Mouse (Mus musculus) limb, embryonic 11.5 days (tissue): ENCODE data around the gene Vps11. TPM values are rescaled to one million over a fixed set of nuclear protein-coding genes. Genes with fewer than 3 reads are reported as not detected.
"Not testable (repeated sequence)": the region's sequence is repeated elsewhere in the genome, so short reads cannot be mapped to it uniquely, and the experiment has no call there.

ENCODE experiments used
- ATAC-seq: fragments of 200-750 bp; cut with Nextera tagmentation; 2 replicates; pipeline ENCODE4 v1.8.0; 2017; ENCODE audit warnings: low read depth; ENCODE audit not compliant: insufficient number of reproducible peaks, low FRiP score, low TSS enrichment
- DNase-seq: peaks from one replicate; pipeline ENCODE4 v3.0.0-alpha.2; 2015; ENCODE audit warnings: low spot score
- H3K27ac ChIP-seq: fragments of 300-500 bp; sonication (generic); replicated peaks from 2 replicates; pipeline ENCODE4 v1.5.1; 2014; ENCODE audit warnings: low read depth, mild to moderate bottlenecking, low read length
- H3K27me3 ChIP-seq: fragments of 300-500 bp; sonication (generic); 2 replicates; pipeline ENCODE4 v1.6.1; 2014; ENCODE audit warnings: mild to moderate bottlenecking, low read length, mixed read lengths; ENCODE audit not compliant: control insufficient read depth, insufficient read depth
- H3K36me3 ChIP-seq: fragments of 300-500 bp; sonication (generic); 2 replicates; pipeline ENCODE4 v1.6.1; 2014; ENCODE audit warnings: mild to moderate bottlenecking, low read length, moderate library complexity, mixed read lengths; ENCODE audit not compliant: control insufficient read depth, insufficient read depth
- H3K4me1 ChIP-seq: fragments of 300-500 bp; sonication (generic); 2 replicates; pipeline ENCODE4 v1.6.1; 2014; ENCODE audit warnings: low read length, mixed read lengths; ENCODE audit not compliant: control insufficient read depth, insufficient read depth
- H3K4me2 ChIP-seq: fragments of 300-500 bp; sonication (generic); 2 replicates; pipeline ENCODE4 v1.6.1; 2014; ENCODE audit warnings: low read depth, mild to moderate bottlenecking, moderate library complexity; ENCODE audit not compliant: severe bottlenecking
- H3K4me3 ChIP-seq: fragments of 300-500 bp; sonication (generic); 2 replicates; pipeline ENCODE4 v1.5.1; 2014; ENCODE audit warnings: low read depth, low read length
- H3K9ac ChIP-seq: fragments of 300-500 bp; sonication (generic); 2 replicates; pipeline ENCODE4 v1.6.1; 2014; ENCODE audit warnings: mild to moderate bottlenecking, low read length
- H3K9me3 ChIP-seq: fragments of 300-500 bp; sonication (generic); 2 replicates; pipeline ENCODE4 v1.6.1; 2016; ENCODE audit warnings: low read length; ENCODE audit not compliant: control insufficient read depth
- WGBS: fragments of 180-500 bp; shearing (Covaris S2); extraction: QIAGEN DNeasy Blood & Tissue Kit; methylation state at CpG from one replicate; pipeline ENCODE4 v1.1.7; 2014; 5-methylcytosine and 5-hydroxymethylcytosine counted together
- polyA plus RNA-seq: library from polyadenylated mRNA; unstranded; fragments of >200 nt; fragmentation: Nextera tagmentation; extraction: Ambion mirVana; gene quantifications from 2 replicates; pipeline ENCODE4 v1.2.1, GENCODE M21; 2014

The Vps11 gene
- polyA plus RNA-seq, 1 experiment from 2014 or later, result 26.4 TPM

DNA sequence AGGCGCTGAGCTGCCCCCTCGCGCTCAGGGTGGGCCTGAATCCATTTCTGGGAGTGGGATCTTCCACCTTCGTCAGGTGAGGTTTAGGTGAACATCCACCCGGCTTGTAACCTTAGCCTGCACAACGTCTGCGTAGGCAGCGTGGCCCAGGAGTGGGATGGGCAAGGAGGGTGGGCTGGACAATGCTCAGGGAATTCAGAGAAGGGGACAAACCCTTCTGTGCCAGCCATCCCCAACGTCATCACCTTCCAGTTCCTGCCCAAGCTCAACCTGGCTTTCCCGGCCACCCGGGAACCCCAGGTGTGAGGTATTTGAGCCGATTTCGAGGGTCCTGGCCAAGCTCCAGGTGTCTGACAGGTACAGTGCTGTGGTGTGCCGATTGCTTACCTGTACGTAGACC, 18.4 kb upstream of the Vps11 start:
- Histone ChIP-seq H3K4me1 (peaks cover 8% of the 10 kb centered on the region), H3K27me3 (no peaks in the 10 kb centered on the region), H3K27ac (peak overlapping the region; percentile 55), H3K36me3 (peaks cover 23% of the 10 kb centered on the region), H3K9me3 (no peaks in the 10 kb centered on the region), H3K9ac (peak overlapping the region; percentile 89), H3K4me3 (peak overlapping the region; percentile 71), H3K4me2 (peak overlapping the region; percentile 80)
- WGBS, result 9% methylated on average over 15 of the region's 15 CpGs
- 0 out of 2 replicates have a peak, but pooled peaks have one; percentile 24 for ATAC-seq
- no peak for DNase-seq

DNA sequence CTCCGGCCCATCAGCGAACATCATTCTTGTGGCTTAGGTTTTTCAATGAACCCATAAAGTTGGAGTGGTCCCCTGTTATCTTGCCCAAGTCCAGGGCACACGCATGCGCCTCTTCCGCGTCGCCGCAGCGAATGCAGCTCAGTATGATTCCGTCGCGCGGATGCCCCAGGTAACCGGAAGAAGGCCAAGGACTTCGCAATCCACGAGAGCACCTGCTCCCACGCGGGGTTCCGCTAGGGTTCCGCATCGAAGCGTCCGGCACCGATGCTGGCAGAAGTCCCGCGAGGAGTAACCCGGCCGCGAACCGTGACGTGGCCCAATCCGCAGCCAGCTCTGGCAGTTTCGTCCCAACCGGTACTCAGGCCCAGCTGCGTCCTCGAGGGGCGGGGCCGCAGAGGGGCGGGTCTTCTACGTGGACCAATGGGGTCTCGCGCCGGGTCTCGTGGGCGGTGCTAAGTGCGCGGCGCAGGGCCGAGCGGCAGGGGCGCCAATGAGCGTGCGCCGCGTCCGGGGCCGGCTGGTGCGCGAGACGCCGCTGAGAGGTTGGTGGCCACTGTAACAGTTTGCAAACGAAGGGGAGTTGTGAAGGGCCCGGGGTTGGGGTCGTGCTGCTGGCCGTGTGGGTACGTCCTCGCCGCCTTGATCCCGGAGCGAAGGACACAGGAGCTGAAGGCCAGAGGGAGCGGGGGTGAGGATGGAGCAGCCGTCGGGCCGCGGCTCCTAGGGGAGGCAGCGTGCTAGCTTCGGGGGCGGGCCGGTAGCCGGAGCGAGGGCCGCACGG, 17.8 kb upstream of the Vps11 start, which contains the start of gene Hyou1:
Hyou1 (plus strand) TSS at position 437 of the 781 bp plus-strand sequence.
- WGBS, result under 1% methylated on average over 83 of the region's 83 CpGs
- Histone ChIP-seq H3K27me3 (no peaks in the 10 kb centered on the region), H3K4me2 (peak within 1 kb of the TSS; percentile 80), H3K36me3 (peaks cover 17% of the 10 kb centered on the region), H3K4me3 (peak within 1 kb of the TSS; percentile 71), H3K27ac (peak within 1 kb of the TSS; percentile 55), H3K9me3 (no peaks in the 10 kb centered on the region), H3K9ac (peak within 1 kb of the TSS; percentile 89), H3K4me1 (peaks cover 8% of the 10 kb centered on the region)
- DNase-seq, result peak; percentile 100
- ATAC-seq, result peak; percentile 98

DNA sequence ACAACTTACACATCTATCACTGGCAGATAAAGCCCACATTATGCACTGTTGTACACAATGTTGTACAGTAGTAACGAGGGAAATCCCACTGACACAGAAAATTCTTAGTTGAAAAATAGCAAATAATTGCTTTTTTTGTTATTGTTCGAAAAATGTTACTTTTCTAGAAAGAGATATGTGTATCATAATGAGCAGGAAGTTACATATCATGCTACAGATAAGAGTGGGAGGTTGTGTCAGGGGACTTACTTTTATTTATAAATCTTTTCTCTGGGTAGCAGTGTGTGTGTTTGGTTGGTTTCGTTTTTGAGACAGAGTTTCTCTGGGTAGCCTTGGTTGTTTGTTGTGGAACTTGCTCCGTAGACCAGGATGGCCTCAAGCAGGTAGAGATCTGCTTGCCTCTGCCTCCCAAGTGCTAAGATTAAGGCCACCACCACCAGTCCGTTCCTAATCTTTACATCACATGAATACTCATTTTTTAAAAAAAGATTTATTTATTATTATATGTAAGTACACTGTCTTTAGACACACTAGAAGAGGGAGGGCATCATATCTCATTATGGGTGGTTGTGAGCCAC, 16.8 kb upstream of the Vps11 start:
- ATAC-seq, result no peak
- Histone ChIP-seq H3K4me1 (peaks cover 8% of the 10 kb centered on the region), H3K36me3 (peaks cover 13% of the 10 kb centered on the region), H3K27ac (no peak overlapping the region), H3K9me3 (no peaks in the 10 kb centered on the region), H3K9ac (no peak overlapping the region), H3K4me2 (peak overlapping the region; percentile 80), H3K4me3 (peak overlapping the region; percentile 71), H3K27me3 (no peaks in the 10 kb centered on the region)
- 91% methylated on average over 5 of the region's 5 CpGs for WGBS
- DNase-seq, result no peak

DNA sequence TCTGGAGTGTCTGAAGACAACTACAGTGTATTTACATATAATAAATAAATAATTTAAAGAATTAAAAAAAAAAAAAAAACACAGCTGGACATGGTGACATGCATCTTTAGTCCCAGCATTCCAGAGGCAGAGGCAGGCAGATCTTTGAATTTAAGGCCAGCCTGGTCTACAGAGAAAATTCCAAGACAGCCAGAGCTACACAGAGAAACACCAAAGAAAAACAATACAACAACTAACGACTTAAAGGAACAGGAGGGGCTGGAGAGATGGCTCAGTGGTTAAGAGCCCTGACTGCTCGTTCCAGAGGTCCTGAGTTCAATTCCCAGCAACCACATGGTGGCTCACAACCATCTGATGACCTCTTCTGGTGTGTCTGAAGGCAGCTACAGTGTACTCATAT, 15.9 kb upstream of the Vps11 start:
- not testable (repeated sequence) for H3K4me2 ChIP-seq

GRCm38 (mm10) chr9:44376141-44376540, 14.7 kb upstream of the Vps11 start:
- Histone ChIP-seq H3K27ac (no peak overlapping the region), H3K4me2 (no peak overlapping the region), H3K27me3 (no peaks in the 10 kb centered on the region), H3K9ac (no peak overlapping the region), H3K4me1 (peaks cover 8% of the 10 kb centered on the region), H3K36me3 (no peaks in the 10 kb centered on the region), H3K9me3 (no peaks in the 10 kb centered on the region), H3K4me3 (no peak overlapping the region)
- ATAC-seq (no peak), DNase-seq (no peak)
- WGBS, result 92% methylated on average over 6 of the region's 6 CpGs

More for the DNA sequence above, 15.9 kb upstream of the Vps11 start:
- WGBS, result 87% methylated on average over 2 of the region's 2 CpGs
- H3K4me3 ChIP-seq, H3K4me1 ChIP-seq, H3K36me3 ChIP-seq, H3K27ac ChIP-seq, H3K9ac ChIP-seq, H3K27me3 ChIP-seq, H3K9me3 ChIP-seq, DNase-seq, ATAC-seq: not testable (repeated sequence)

DNA sequence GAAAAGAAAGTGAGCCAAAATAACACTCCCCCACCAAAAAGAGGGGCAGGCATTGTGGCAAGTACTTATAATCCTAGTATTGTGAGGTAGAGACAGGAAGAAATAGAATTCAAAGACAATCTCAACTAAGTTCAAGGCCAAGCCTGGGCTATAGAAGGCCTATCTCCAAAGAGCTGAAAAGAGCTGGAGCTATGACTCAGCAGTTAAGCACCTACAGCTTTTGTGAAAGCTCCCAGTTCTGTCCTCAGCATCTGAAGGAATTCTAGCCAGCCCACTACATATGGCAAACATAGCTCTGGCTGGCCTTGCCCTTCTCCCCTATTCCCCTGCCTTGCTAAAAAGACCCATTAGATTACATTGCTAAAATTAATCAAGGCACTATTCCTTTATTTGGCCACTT, 11.9 kb upstream of the Vps11 start:
- Histone ChIP-seq H3K36me3 (no peaks in the 10 kb centered on the region), H3K9ac (no peak overlapping the region), H3K4me2 (no peak overlapping the region), H3K9me3 (no peaks in the 10 kb centered on the region), H3K4me1 (no peaks in the 10 kb centered on the region), H3K4me3 (no peak overlapping the region), H3K27ac (no peak overlapping the region), H3K27me3 (no peaks in the 10 kb centered on the region)
- ATAC-seq (no peak), DNase-seq (no peak)

GRCm38 (mm10) chr9:44364480-44364879, 3.0 kb upstream of the Vps11 start:
- no peak overlapping the region for H3K9ac ChIP-seq
- H3K4me3 ChIP-seq, result no peak overlapping the region
- no peak for ATAC-seq
- no peaks in the 10 kb centered on the region for H3K36me3 ChIP-seq
- 66% methylated on average over 3 of the region's 3 CpGs for WGBS
- no peak overlapping the region for H3K4me2 ChIP-seq
- H3K9me3 ChIP-seq, result no peaks in the 10 kb centered on the region
- no peak overlapping the region for H3K27ac ChIP-seq
- H3K4me1 ChIP-seq, result 0 out of 2 replicates have a peak, but pooled peaks cover 4% of the 10 kb centered on the region
- DNase-seq, result no peak
- H3K27me3 ChIP-seq, result no peaks in the 10 kb centered on the region

- H3K4me1 ChIP-seq, H3K9me3 ChIP-seq, H3K27ac ChIP-seq, H3K27me3 ChIP-seq, H3K36me3 ChIP-seq, DNase-seq: not testable (repeated sequence)
- Histone ChIP-seq H3K9ac (peak overlapping the region; percentile 60; the same call in 1 of the 2 replicates), H3K4me3 (peak overlapping the region; percentile 69), H3K4me2 (peak overlapping the region; percentile 47)
- ATAC-seq, result peak; percentile 39
- 48% methylated on average over 4 of the region's 4 CpGs for WGBS
Observed at GRCm38 (mm10) chr9:44361931-44362330, 461 bp upstream of the Vps11 start.
